Mouse (Mus musculus): Measurements from ENCODE around the gene Art4.

DNA sequence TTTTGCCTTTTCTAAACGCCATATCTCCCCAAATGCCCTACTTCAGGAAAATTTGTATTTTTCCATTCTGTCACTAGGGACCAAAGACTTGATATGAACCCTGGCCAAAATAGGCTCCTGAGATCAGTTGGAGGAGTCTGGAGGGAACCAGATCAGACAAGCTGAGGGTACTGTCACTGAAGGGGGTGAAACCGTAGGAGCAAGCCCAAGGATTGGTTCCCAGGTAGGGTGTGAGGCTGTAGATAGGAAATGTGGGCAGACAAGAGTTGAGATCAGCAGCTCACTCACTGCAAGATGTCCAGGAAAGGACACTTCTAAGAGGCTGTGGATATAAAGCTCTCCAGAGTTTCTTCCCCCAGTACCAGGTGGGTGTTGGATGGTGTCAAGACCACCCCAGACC lies 34.5 kb upstream of the Art4 start:
- TF ChIP-seq POLR2A (IDR thresholded peaks at IDR 0.05; ENCODE audit: low read depth, low read length) (no peak), CTCF (IDR thresholded peaks at IDR 0.05; ENCODE audit: extremely low read depth, insufficient read length, insufficient replicate concordance, low read depth, low read length) (no peak)

All from small intestine, adult 2 months (tissue).